ENCODE assay signal across 11 mouse cellular contexts in the genomic region with DNA sequence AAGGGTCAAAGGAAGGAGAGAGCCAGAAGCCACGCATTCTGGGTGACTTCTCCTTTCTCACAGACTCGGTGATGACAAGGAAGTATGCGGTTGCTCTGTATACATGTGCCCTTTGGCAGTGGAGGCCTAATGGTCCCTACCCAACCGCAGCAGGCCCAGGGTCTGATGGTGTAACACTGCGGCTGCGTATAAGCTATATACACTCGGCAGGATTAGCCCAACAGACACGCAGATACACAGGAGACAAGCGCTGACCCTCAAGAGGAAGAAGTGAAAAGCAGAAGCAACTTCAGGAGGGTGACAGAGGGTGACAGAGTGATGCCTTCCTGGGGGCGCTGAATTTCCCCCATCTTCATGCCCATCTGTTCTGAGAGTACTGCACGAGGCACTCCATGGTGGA. TPM values are rescaled to one million over a fixed set of nuclear protein-coding genes. Genes with fewer than 3 reads are reported as not detected.
DNase-seq lines count a peak whose midpoint lies in the region; ATAC-seq lines count a peak whose summit lies in the region.
"Had no signal": no experiment of that assay in that cellular context is flagged by ENCODE, and none has a peak within 500 bp of the region (broad histone marks: within the 10 kb centered on the region; RNA-seq: fewer than 3 reads in every experiment).

No protein-coding gene starts in this region.

- peak; percentile 75 for ATAC-seq in common myeloid progenitor, adult 5-6 weeks (replicated peaks; ENCODE audit: low read depth, poor library complexity, severe bottlenecking)

- peak; percentile 59 for DNase-seq in lung, postnatal 25 days (ENCODE audit: low spot score)
- no peak for DNase-seq in lung, postnatal 14 days
- DNase-seq in lung, postnatal 36 days = peak; percentile 69
- peak; percentile 81 to 84 for DNase-seq in spleen, postnatal 36 days (ENCODE audit: low spot score in 2 of 2)
- no peak for DNase-seq in kidney, adult 8-10 months
- DNase-seq in kidney, postnatal 4 days = no peak
- DNase-seq: adrenal gland, adult 2 months; cerebellum, adult 9-11 months; thymus, adult 18-20 months had no signal

RNA-seq across cellular contexts. Expression of a gene that starts 5.6 kb away (rescaled TPM):
- 39.6 and 40.4 TPM in 2 replicates for total RNA-seq in common myeloid progenitor, adult 5-6 weeks (2017)

RNA-seq across cellular contexts. Expression of a gene that starts 15.2 kb away (rescaled TPM):
- not detected in 2 replicates for total RNA-seq in common myeloid progenitor, adult 5-6 weeks (2017)
- total RNA-seq: adrenal gland, adult 2 months; layer of hippocampus, adult 18-20 months had no signal

Comparison
In these comparisons a context has a peak if more than half of its experiments do, and no peak if none do; other contexts are left out.
1. DNase-seq: peak in lung, postnatal 25 days (single experiment), lung, postnatal 36 days (single experiment) and spleen, postnatal 36 days (2 of 2); none in lung, postnatal 14 days (single experiment), kidney, adult 8-10 months (0 of 2) and kidney, postnatal 4 days (0 of 2).